Mouse (Mus musculus) layer of hippocampus, adult 9-11 months (tissue): ENCODE data around the gene Hsf2.
"Not testable (repeated sequence)": the region's sequence is repeated elsewhere in the genome, so short reads cannot be mapped to it uniquely, and the experiment has no call there.

ENCODE experiments used
- DNase-seq: peaks from one replicate; pipeline ENCODE4 v3.0.0; 2022

The Hsf2 gene

DNA sequence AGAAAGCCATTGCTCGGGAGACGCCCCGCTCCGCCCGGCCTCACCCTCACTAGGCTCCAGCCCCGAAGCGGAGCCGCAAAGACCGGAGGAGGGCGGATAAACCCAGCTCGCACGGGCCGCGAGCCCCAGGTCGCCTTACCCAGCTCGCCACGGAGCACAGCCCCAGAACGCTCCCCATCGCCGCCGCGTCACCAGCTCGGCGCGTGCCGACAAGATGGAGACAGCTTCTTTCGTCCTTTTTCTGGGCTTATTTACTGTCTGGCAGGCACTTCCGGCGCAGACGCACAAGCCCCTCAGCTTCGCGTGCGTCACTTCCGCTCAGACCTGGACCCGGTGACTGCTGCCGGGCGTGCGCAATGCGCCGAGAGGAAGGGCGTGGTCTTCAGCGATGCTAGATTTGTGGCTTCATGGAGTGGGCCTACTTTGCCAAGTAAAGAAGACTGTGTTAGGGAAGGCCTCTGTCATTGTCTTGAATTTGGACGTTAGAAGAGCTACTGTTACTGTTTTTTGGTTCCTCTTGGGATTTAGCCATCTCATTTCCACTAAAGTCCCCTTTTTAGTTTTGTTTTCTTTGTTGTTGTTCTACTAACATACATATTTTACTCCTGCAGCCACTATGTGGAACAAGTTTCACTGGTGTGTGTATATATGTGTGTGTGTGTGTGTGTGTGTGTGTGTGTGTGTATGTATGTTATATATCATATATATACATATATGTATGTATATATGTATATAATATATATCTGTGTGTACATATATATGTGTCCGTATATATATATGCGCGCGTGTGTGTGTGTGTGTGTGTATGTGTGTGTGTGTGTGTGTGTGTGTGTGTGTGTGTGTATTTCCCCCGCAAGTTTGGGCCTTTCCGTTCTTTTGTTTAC lies 46.3 kb downstream of the Hsf2 start, which contains the start of gene Serinc1:
Serinc1 (minus strand) TSS at position 313 of the 884 bp plus-strand sequence.
- peak; percentile 97 for DNase-seq

GRCm38 (mm10) chr10:57543890-57544289 lies 57.7 kb downstream of the Hsf2 start:
- not testable (repeated sequence) for DNase-seq

- DNase-seq, result peak; percentile 54
These were observed 63.4 kb downstream of the Hsf2 start for GRCm38 (mm10) chr10:57549631-57550030.

GRCm38 (mm10) chr10:57553719-57554118 lies 67.5 kb downstream of the Hsf2 start:
- DNase-seq, result no peak

GRCm38 (mm10) chr10:57557597-57557996 lies 71.4 kb downstream of the Hsf2 start:
- DNase-seq, result no peak
